34 mouse cellular contexts compared by ENCODE assay signal in the genomic region with DNA sequence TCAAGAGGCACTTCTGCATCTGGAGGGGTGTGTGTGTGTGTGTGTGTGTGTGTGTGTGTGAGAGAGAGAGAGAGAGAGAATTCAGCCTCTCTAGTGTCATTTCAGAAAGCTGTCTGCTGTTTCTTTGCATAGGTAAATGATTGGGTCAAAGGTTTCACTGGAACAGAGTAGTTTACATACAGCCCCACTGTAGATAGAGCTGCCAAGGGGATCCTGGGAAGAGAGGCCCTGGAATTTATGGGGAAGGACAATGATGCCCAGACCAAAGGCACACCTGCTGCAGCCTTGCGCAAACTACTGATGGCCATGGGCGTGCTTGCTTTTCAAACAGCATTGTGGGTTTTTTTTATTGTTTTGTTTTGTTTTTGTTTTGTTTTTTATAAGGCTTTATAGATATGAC. TPM values are rescaled to one million over a fixed set of nuclear protein-coding genes. Genes with fewer than 3 reads are reported as not detected.
"Had no signal": no experiment of that assay in that cellular context is flagged by ENCODE, and none has a peak within 500 bp of the region (broad histone marks: within the 10 kb centered on the region; RNA-seq: fewer than 3 reads in every experiment).

No protein-coding gene starts in this region.

- H3K9me3 ChIP-seq: embryonic facial prominence, embryonic 10.5 days; embryonic facial prominence, embryonic 12.5 days; embryonic facial prominence, embryonic 13.5 days; embryonic facial prominence, embryonic 15.5 days; forebrain, embryonic 10.5 days; forebrain, embryonic 12.5 days; forebrain, embryonic 13.5 days; forebrain, embryonic 15.5 days had no signal

- DNase-seq: cerebellum, adult 2 months; cerebellum, adult 8-10 months; cerebellum, adult 9-10 months; cerebellum, adult 9-11 months; cerebellum, postnatal 10 days; cerebellum, postnatal 14 days; cerebellum, postnatal 25 days; cerebellum, postnatal 36 days; embryo, embryonic 11 days; forebrain, postnatal 0 days; gastrocnemius, adult 2 months; gastrocnemius, postnatal 10 days; gastrocnemius, postnatal 14 days; gastrocnemius, postnatal 25 days; gastrocnemius, postnatal 36 days; heart, adult 18-20 months; heart, adult 2 months had no signal

- H3K4me2 ChIP-seq: embryonic facial prominence, embryonic 12.5 days; embryonic facial prominence, embryonic 13.5 days; embryonic facial prominence, embryonic 15.5 days; forebrain, embryonic 12.5 days; forebrain, embryonic 13.5 days; forebrain, embryonic 15.5 days had no signal

- ATAC-seq: forebrain, embryonic 13.5 days; forebrain, embryonic 14.5 days; forebrain, embryonic 15.5 days; forebrain, embryonic 16.5 days; forebrain, postnatal 0 days had no signal

- H3K4me1 ChIP-seq: embryonic facial prominence, embryonic 10.5 days; embryonic facial prominence, embryonic 12.5 days; forebrain, embryonic 10.5 days; forebrain, embryonic 12.5 days; forebrain, embryonic 13.5 days; forebrain, embryonic 15.5 days had no signal

- H3K9ac ChIP-seq: embryonic facial prominence, embryonic 12.5 days; embryonic facial prominence, embryonic 13.5 days; embryonic facial prominence, embryonic 15.5 days; forebrain, embryonic 12.5 days; forebrain, embryonic 13.5 days; forebrain, embryonic 15.5 days; forebrain, postnatal 0 days had no signal

- H3K36me3 ChIP-seq: embryonic facial prominence, embryonic 10.5 days; embryonic facial prominence, embryonic 12.5 days; embryonic facial prominence, embryonic 13.5 days; embryonic facial prominence, embryonic 15.5 days; forebrain, embryonic 10.5 days; forebrain, embryonic 12.5 days; forebrain, embryonic 15.5 days had no signal

- H3K27ac ChIP-seq: embryonic facial prominence, embryonic 10.5 days; embryonic facial prominence, embryonic 12.5 days; embryonic facial prominence, embryonic 13.5 days; embryonic facial prominence, embryonic 15.5 days; forebrain, embryonic 10.5 days; forebrain, embryonic 12.5 days; forebrain, embryonic 13.5 days; forebrain, embryonic 15.5 days; gastrocnemius, adult 2 months; heart, adult 2 months had no signal

- H3K4me3 ChIP-seq: embryonic facial prominence, embryonic 10.5 days; embryonic facial prominence, embryonic 12.5 days; embryonic facial prominence, embryonic 13.5 days; embryonic facial prominence, embryonic 15.5 days; erythroblast, embryonic 14.5 days; forebrain, embryonic 10.5 days; forebrain, embryonic 12.5 days; forebrain, embryonic 13.5 days; forebrain, embryonic 15.5 days; gastrocnemius, adult 2 months; heart, adult 2 months had no signal

- H3K27me3 ChIP-seq: embryonic facial prominence, embryonic 12.5 days; embryonic facial prominence, embryonic 13.5 days; forebrain, embryonic 15.5 days had no signal

RNA-seq across cellular contexts. Expression of a gene that starts 15.7 kb away (rescaled TPM):
- total RNA-seq: common myeloid progenitor, adult 5-6 weeks; gastrocnemius, adult 2 months; gastrocnemius, adult 8-10 months; gastrocnemius, postnatal 10 days; gastrocnemius, postnatal 14 days; gastrocnemius, postnatal 25 days; gastrocnemius, postnatal 36 days; granulocyte monocyte progenitor cell, adult 5-6 weeks; heart, adult 18-20 months; heart, adult 2 months; heart, adult 8-10 months had no signal
- polyA plus RNA-seq: embryonic facial prominence, embryonic 10.5 days; embryonic facial prominence, embryonic 12.5 days; embryonic facial prominence, embryonic 13.5 days; erythroblast, embryonic 14.5 days; forebrain, embryonic 10.5 days; forebrain, embryonic 11.5 days; forebrain, embryonic 12.5 days; frontal cortex, adult 2 months had no signal

RNA-seq across cellular contexts. Expression of a gene that starts 50.7 kb away (rescaled TPM):
- total RNA-seq: granulocyte monocyte progenitor cell, adult 5-6 weeks had no signal
- polyA plus RNA-seq: erythroblast, embryonic 14.5 days had no signal
